Mouse (Mus musculus): ENCODE measurements around the gene Soat1. TPM values are rescaled to one million over a fixed set of nuclear protein-coding genes. Genes with fewer than 3 reads are reported as not detected.

Gene Soat1
- polyA plus RNA-seq, 1 experiment = 26.0 TPM

DNA sequence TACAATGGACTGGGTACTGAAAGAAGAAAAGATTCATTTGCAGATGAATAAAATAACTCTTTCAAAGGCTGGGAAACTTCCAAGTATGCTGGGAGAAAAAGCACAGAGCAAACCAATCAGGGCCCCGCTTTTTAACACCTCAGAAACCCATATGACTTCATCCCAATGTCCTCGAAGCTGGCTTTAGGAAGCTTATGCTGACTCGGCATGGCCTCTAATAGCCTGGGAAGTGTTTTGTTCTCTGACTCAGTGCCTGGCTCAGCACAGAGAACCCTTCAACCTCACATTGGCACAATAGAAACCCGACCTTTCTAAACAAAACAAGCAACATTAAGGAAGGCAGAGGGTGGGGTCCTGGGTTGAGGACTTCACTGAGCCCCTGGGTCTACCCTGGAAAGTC is 23.7 kb downstream of the Soat1 start:
- Histone ChIP-seq H3K4me1 (ENCODE audit: control insufficient read depth, insufficient read depth, insufficient read length) (peaks cover 2% of the 10 kb centered on the region; the same call in 1 of the 2 replicates), H3K4me3 (ENCODE audit: extremely low read depth, insufficient read depth, insufficient read length) (no peak overlapping the region), H3K27ac (ENCODE audit: insufficient read depth, low read length) (no peak overlapping the region), H3K36me3 (ENCODE audit: control insufficient read depth, insufficient read depth, low read length) (peaks cover 2% of the 10 kb centered on the region; the same call in 1 of the 2 replicates), H3K27me3 (ENCODE audit: control insufficient read depth, insufficient read depth, low read length) (no peaks in the 10 kb centered on the region)
- DNase-seq (ENCODE audit: low read depth in 1 of 2, low spot score in 2 of 2) = no peak
- TF ChIP-seq CTCF (IDR thresholded peaks at IDR 0.05; ENCODE audit: extremely low read depth, insufficient read depth, insufficient read length, insufficient replicate concordance) (no peak), POLR2A (IDR thresholded peaks at IDR 0.05; ENCODE audit: low read depth, low read length) (no peak)
- WGBS = 78% methylated on average over 4 of the region's 4 CpGs

DNA sequence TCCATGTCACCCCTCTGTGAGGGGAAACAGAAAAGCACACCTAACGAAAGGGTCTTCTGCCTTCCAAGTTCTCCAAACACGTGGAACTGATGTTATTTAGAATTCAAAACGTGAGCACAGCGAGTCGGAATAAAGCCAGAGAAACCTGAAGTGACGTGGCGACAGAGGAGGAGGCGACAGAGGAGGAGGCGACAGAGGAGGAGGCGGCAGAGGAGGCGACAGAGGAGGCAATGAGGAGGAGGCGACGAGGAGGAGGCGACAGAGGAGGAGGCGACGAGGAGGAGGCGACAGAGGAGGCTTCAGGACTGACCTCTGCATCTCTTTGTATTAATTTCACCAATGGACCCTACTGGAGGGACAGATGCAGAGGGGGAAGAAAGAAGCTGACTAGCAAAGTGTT is 24.4 kb downstream of the Soat1 start:
- Histone ChIP-seq H3K27me3 (ENCODE audit: control insufficient read depth, insufficient read depth, low read length) (no peaks in the 10 kb centered on the region), H3K4me1 (ENCODE audit: control insufficient read depth, insufficient read depth, insufficient read length) (peaks cover 2% of the 10 kb centered on the region; the same call in 1 of the 2 replicates), H3K27ac (ENCODE audit: insufficient read depth, low read length) (no peak overlapping the region), H3K4me3 (ENCODE audit: extremely low read depth, insufficient read depth, insufficient read length) (no peak overlapping the region), H3K36me3 (ENCODE audit: control insufficient read depth, insufficient read depth, low read length) (peaks cover 3% of the 10 kb centered on the region; the same call in 1 of the 2 replicates)
- 89% methylated on average over 17 of the region's 17 CpGs for WGBS
- DNase-seq (ENCODE audit: low read depth in 1 of 2, low spot score in 2 of 2) = no peak
- no peak for TF ChIP-seq CTCF (IDR thresholded peaks at IDR 0.05; ENCODE audit: extremely low read depth, insufficient read depth, insufficient read length, insufficient replicate concordance)
- TF ChIP-seq POLR2A (IDR thresholded peaks at IDR 0.05; ENCODE audit: low read depth, low read length) = no peak

DNA sequence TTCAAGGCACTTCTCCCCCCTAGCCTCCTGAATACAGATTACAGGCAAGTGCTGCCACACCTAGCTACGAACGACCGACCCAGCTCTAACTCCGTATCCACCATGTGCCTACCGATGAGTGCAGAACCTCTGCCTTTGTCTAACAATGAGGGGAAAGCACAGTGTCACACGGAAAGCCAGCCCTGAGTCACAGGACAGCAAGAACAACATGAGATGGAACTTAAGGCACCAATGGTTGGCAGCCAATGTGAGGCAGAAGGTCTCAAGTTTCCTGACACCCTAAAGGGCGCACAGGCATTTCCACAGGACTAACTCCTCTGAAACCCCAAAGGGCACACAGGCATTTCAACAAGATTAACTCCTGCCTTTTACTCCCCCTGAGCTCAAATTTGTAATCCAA is 25.0 kb downstream of the Soat1 start:
- Histone ChIP-seq H3K27ac (ENCODE audit: insufficient read depth, low read length) (no peak overlapping the region), H3K27me3 (ENCODE audit: control insufficient read depth, insufficient read depth, low read length) (no peaks in the 10 kb centered on the region), H3K4me3 (ENCODE audit: extremely low read depth, insufficient read depth, insufficient read length) (no peak overlapping the region), H3K4me1 (ENCODE audit: control insufficient read depth, insufficient read depth, insufficient read length) (peaks cover 2% of the 10 kb centered on the region; the same call in 1 of the 2 replicates), H3K36me3 (ENCODE audit: control insufficient read depth, insufficient read depth, low read length) (peaks cover 3% of the 10 kb centered on the region; the same call in 1 of the 2 replicates)
- DNase-seq (ENCODE audit: low read depth in 1 of 2, low spot score in 2 of 2) = no peak
- WGBS = 93% methylated on average over 7 of the region's 7 CpGs
- TF ChIP-seq CTCF (IDR thresholded peaks at IDR 0.05; ENCODE audit: extremely low read depth, insufficient read depth, insufficient read length, insufficient replicate concordance) (no peak), POLR2A (IDR thresholded peaks at IDR 0.05; ENCODE audit: low read depth, low read length) (no peak)

DNA sequence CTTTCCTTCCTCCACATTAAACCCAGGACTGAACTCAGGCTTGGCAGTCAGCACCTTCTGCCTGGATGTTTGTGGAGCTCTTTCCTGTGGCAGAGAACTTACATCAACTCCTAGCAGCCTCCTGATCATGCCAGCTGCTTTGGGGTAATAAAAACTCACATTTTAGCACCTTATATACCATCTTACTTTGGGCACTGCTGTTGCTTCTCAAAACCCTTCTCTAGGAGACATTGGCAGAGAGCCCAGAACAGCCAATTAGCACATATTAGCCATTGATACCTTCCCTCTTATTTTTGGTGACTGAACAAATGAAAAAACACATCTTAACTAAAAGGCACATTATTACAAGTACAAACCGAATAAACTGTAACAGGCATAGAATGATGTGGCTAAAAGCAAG is 29.1 kb downstream of the Soat1 start:
- 88% methylated on average over 1 of the region's 1 CpGs for WGBS
- Histone ChIP-seq H3K27me3 (ENCODE audit: control insufficient read depth, insufficient read depth, low read length) (no peaks in the 10 kb centered on the region), H3K27ac (ENCODE audit: insufficient read depth, low read length) (no peak overlapping the region), H3K4me1 (ENCODE audit: control insufficient read depth, insufficient read depth, insufficient read length) (peaks cover 2% of the 10 kb centered on the region; the same call in 1 of the 2 replicates), H3K4me3 (ENCODE audit: extremely low read depth, insufficient read depth, insufficient read length) (no peak overlapping the region), H3K36me3 (ENCODE audit: control insufficient read depth, insufficient read depth, low read length) (peaks cover 12% of the 10 kb centered on the region; the same call in 1 of the 2 replicates)
- TF ChIP-seq CTCF (IDR thresholded peaks at IDR 0.05; ENCODE audit: extremely low read depth, insufficient read depth, insufficient read length, insufficient replicate concordance) = no peak
- no peak for DNase-seq (ENCODE audit: low read depth in 1 of 2, low spot score in 2 of 2)

DNA sequence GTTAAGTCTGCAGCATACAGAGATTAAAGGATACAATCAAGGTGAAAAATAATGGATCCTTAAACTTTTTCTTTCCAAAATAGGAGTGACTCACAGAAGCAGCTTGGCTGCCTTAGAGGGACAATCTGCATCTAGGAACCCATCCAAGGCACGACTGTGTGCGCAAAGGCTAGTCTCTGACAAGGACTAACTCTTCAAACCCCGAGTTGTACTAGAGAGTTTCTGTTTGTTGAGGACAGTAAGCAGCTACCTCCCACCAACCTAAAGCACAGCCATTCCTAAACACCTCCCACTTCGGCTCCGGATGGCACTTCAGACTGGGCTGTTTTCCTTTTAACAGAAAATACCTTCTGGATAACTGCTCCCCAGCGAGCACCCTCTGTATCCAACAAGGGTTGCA is 31.4 kb downstream of the Soat1 start:
- Histone ChIP-seq H3K27me3 (ENCODE audit: control insufficient read depth, insufficient read depth, low read length) (no peaks in the 10 kb centered on the region), H3K36me3 (ENCODE audit: control insufficient read depth, insufficient read depth, low read length) (peaks cover 13% of the 10 kb centered on the region), H3K27ac (ENCODE audit: insufficient read depth, low read length) (no peak overlapping the region), H3K4me3 (ENCODE audit: extremely low read depth, insufficient read depth, insufficient read length) (no peak overlapping the region), H3K4me1 (ENCODE audit: control insufficient read depth, insufficient read depth, insufficient read length) (peaks cover 6% of the 10 kb centered on the region)
- 91% methylated on average over 6 of the region's 6 CpGs for WGBS
- no peak for TF ChIP-seq POLR2A (IDR thresholded peaks at IDR 0.05; ENCODE audit: low read depth, low read length)
- TF ChIP-seq CTCF (IDR thresholded peaks at IDR 0.05; ENCODE audit: extremely low read depth, insufficient read depth, insufficient read length, insufficient replicate concordance) = no peak
- DNase-seq (ENCODE audit: low read depth in 1 of 2, low spot score in 2 of 2) = no peak

DNA sequence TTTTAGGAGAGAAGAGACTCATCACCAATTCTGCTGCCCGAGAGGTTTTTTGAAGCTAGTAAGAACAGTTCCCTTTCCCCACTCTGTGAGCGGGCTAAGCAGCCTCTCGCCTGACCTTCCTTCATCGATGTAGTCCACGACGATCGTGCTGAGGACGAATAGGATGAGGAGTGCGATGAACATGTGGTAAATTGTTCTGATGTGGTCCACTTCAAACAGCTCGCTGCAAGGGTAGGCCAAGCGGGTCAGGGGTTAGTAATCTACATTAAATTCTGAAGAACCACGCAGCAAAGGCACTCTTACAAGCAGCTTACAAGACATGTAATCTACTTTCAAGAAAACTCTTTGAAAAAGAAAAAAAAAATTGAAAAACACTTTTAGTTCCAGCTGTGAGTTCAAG is 31.9 kb downstream of the Soat1 start:
- Histone ChIP-seq H3K4me3 (ENCODE audit: extremely low read depth, insufficient read depth, insufficient read length) (no peak overlapping the region), H3K27me3 (ENCODE audit: control insufficient read depth, insufficient read depth, low read length) (no peaks in the 10 kb centered on the region), H3K36me3 (ENCODE audit: control insufficient read depth, insufficient read depth, low read length) (peaks cover 13% of the 10 kb centered on the region), H3K27ac (ENCODE audit: insufficient read depth, low read length) (no peak overlapping the region), H3K4me1 (ENCODE audit: control insufficient read depth, insufficient read depth, insufficient read length) (peaks cover 9% of the 10 kb centered on the region)
- DNase-seq (ENCODE audit: low read depth in 1 of 2, low spot score in 2 of 2) = no peak
- WGBS = 92% methylated on average over 12 of the region's 12 CpGs
- TF ChIP-seq POLR2A (IDR thresholded peaks at IDR 0.05; ENCODE audit: low read depth, low read length) (no peak), CTCF (IDR thresholded peaks at IDR 0.05; ENCODE audit: extremely low read depth, insufficient read depth, insufficient read length, insufficient replicate concordance) (no peak)

DNA sequence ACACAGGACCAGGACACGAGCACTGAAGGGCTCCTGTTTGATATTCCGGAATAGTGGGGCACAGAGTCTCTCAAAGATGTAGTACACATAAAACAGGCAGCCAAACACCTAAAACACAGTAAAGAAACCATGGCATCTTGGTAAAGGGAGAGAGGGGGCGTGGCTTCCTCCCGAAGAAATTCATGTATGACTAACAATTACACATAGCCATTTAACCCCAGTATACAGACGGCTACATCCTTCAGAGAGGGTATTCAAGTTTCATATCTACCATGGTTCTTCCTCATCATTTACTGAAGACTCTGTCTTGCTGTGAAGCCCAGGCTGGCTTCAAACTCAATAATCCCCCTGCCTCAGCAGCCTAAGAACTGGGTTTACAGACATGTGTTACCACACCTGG is 36.4 kb downstream of the Soat1 start:
- 56% methylated on average over 5 of the region's 5 CpGs for WGBS

More for the DNA sequence above, 36.4 kb downstream of the Soat1 start:
- no peak for TF ChIP-seq CTCF (IDR thresholded peaks at IDR 0.05; ENCODE audit: extremely low read depth, insufficient read depth, insufficient read length, insufficient replicate concordance)
- TF ChIP-seq POLR2A (IDR thresholded peaks at IDR 0.05; ENCODE audit: low read depth, low read length) = no peak
- Histone ChIP-seq H3K4me3 (ENCODE audit: extremely low read depth, insufficient read depth, insufficient read length) (no peak overlapping the region), H3K36me3 (ENCODE audit: control insufficient read depth, insufficient read depth, low read length) (peaks cover 10% of the 10 kb centered on the region), H3K27me3 (ENCODE audit: control insufficient read depth, insufficient read depth, low read length) (no peaks in the 10 kb centered on the region), H3K4me1 (ENCODE audit: control insufficient read depth, insufficient read depth, insufficient read length) (peaks cover 10% of the 10 kb centered on the region), H3K27ac (ENCODE audit: insufficient read depth, low read length) (peak overlapping the region; percentile 79)
- no peak for DNase-seq (ENCODE audit: low read depth in 1 of 2, low spot score in 2 of 2)

Data from spleen, adult 2 months (tissue).